Mouse (Mus musculus) forebrain, embryonic 12.5 days (tissue): ENCODE data around the gene P2ry14. TPM values are rescaled to one million over a fixed set of nuclear protein-coding genes. Genes with fewer than 3 reads are reported as not detected.

ENCODE experiments used
- ATAC-seq: fragments of 200-750 bp; cut with Nextera tagmentation; 2 replicates; pipeline ENCODE4 v1.8.0; 2017; ENCODE audit warnings: moderate TSS enrichment; ENCODE audit not compliant: low FRiP score
- H3K27ac ChIP-seq: fragments of 300-500 bp; sonication (generic); 2 replicates; pipeline ENCODE4 v1.5.1; 2016; ENCODE audit warnings: mild to moderate bottlenecking
- H3K27me3 ChIP-seq: fragments of 300-500 bp; sonication (generic); 2 replicates; pipeline ENCODE4 v1.6.1; 2016; ENCODE audit warnings: mild to moderate bottlenecking
- H3K36me3 ChIP-seq: fragments of 300-500 bp; sonication (generic); replicated peaks from 2 replicates; pipeline ENCODE4 v1.6.1; 2016; ENCODE audit warnings: mild to moderate bottlenecking
- H3K4me1 ChIP-seq: fragments of 300-500 bp; sonication (generic); 2 replicates; pipeline ENCODE4 v1.6.1; 2016
- H3K4me2 ChIP-seq: fragments of 300-500 bp; sonication (generic); 2 replicates; pipeline ENCODE4 v1.6.1; 2016; ENCODE audit warnings: mild to moderate bottlenecking, moderate library complexity
- H3K4me3 ChIP-seq: fragments of 300-500 bp; sonication (generic); replicated peaks from 2 replicates; pipeline ENCODE4 v1.5.1; 2016; ENCODE audit warnings: mild to moderate bottlenecking
- H3K9ac ChIP-seq: fragments of 300-500 bp; sonication (generic); 2 replicates; pipeline ENCODE4 v1.6.1; 2016; ENCODE audit warnings: mild to moderate bottlenecking
- H3K9me3 ChIP-seq: fragments of 300-500 bp; sonication (generic); 2 replicates; pipeline ENCODE4 v1.6.1; 2016
- WGBS: fragments of 180-500 bp; shearing (Covaris S2); methylation state at CpG from one replicate; pipeline ENCODE4 v1.1.7; 2016; 5-methylcytosine and 5-hydroxymethylcytosine counted together
- polyA plus RNA-seq: library from polyadenylated mRNA; unstranded; fragments of >200 nt; fragmentation: Nextera tagmentation; extraction: Ambion mirVana; gene quantifications from 2 replicates; pipeline ENCODE4 v1.2.1, GENCODE M21; 2016

P2ry14 gene
- polyA plus RNA-seq, 1 experiment from 2014 or later: 3.4 TPM

DNA sequence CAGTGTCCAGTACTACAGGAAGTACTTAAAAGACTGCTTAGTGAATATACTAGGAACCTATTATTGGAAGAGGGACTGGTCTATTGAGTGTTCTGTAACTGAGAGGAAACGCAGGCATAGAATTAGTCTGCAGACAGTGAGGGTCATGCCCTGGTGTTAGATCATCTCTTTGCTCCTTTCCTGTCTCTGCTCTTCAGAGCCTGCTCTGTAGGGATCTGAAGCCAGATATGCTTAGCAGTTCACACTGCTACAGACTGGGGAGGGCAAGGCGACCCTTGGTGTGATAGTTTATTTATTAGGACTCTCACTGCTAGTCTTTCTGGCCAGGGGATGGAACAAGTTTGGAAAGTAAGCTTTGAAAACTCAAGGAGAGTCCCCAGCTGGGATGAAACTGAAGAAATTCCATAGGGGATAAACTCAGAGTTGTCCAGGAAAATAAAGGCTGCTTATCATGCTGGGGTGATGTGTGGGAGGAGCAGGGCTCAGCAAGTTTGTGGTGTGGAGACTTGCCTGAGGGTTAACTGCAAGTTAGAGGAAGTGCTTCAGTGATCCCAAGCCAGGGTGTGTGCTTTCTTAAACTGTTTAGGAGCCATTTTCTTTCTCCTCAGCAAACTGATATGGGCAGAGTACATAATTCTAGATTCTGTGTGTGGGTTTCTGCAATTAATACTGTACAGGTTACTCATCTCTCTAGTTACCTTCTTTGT lies 16.7 kb upstream of the P2ry14 start:
- Histone ChIP-seq H3K4me1 (no peaks in the 10 kb centered on the region), H3K27me3 (no peaks in the 10 kb centered on the region), H3K27ac (no peak overlapping the region), H3K9ac (no peak overlapping the region), H3K4me2 (no peak overlapping the region), H3K4me3 (no peak overlapping the region), H3K9me3 (no peaks in the 10 kb centered on the region), H3K36me3 (no peaks in the 10 kb centered on the region)
- no peak for ATAC-seq
- WGBS: 68% methylated on average over 2 of the region's 2 CpGs

DNA sequence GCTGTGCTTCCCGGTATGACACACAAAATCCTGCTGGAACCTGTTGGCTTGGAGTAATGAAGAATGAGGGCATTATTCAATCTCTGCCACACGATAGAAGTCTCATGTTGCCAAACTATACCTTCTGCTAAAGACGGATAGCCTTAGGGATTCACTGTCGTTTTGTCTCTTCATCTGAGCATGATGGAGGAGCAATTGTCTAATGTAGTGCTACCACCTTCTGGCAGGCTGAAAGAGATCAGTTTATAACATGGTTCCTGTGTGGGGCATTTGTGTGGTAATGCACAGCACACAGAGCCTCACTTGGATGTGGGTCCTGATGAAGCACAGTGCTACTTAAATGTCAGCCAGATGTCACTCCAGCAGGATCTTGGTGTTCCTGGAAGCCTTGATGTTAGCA lies 15.8 kb upstream of the P2ry14 start:
- Histone ChIP-seq H3K36me3 (no peaks in the 10 kb centered on the region), H3K9me3 (no peaks in the 10 kb centered on the region), H3K4me3 (no peak overlapping the region), H3K27ac (no peak overlapping the region), H3K27me3 (no peaks in the 10 kb centered on the region), H3K9ac (no peak overlapping the region), H3K4me1 (no peaks in the 10 kb centered on the region), H3K4me2 (no peak overlapping the region)
- ATAC-seq: no peak
- 82% methylated on average over 4 of the region's 4 CpGs for WGBS

GRCm38 (mm10) chr3:59168476-59168875 lies 15.1 kb upstream of the P2ry14 start:
- Histone ChIP-seq H3K9me3 (no peaks in the 10 kb centered on the region), H3K27me3 (no peaks in the 10 kb centered on the region), H3K4me3 (no peak overlapping the region), H3K4me1 (no peaks in the 10 kb centered on the region), H3K9ac (no peak overlapping the region), H3K27ac (no peak overlapping the region), H3K4me2 (no peak overlapping the region), H3K36me3 (no peaks in the 10 kb centered on the region)
- ATAC-seq: no peak
- WGBS: 89% methylated on average over 6 of the region's 6 CpGs

DNA sequence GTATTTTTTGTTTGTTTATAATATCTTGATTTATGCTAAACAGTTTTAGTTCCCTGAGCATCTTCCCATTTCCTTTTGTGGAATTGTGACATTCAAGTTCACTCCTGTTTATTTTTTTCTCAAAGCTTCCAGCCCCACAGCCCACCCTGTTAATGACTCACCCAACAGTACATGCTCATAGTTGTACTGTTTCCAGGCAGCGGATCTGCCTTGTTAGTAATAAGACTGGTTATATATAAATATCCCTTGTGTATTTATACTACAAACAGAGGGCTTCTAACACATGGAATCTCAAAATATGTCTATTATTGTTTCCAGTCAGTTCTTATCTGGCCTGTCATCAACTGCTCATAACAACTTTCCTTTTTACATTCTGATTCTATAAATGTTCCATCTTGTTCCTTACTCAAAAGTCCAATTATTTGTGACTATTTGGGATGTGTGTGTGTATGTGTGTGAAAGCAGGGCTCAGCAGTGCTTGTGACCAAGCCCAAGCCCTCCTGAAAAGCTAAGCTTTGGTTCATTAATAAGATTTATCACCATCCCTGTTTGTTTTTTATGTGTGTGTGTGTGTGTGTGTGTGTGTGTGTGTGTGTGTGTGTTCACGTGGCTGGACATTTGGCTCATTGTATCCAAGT lies 14.1 kb upstream of the P2ry14 start:
- WGBS: 82% methylated on average over 2 of the region's 2 CpGs
- no peak overlapping the region for H3K27ac ChIP-seq
- no peak overlapping the region for H3K4me2 ChIP-seq
- no peaks in the 10 kb centered on the region for H3K4me1 ChIP-seq
- H3K9me3 ChIP-seq: no peaks in the 10 kb centered on the region
- H3K9ac ChIP-seq: no peak overlapping the region
- no peaks in the 10 kb centered on the region for H3K27me3 ChIP-seq
- no peak for ATAC-seq
- H3K4me3 ChIP-seq: no peak overlapping the region
- no peaks in the 10 kb centered on the region for H3K36me3 ChIP-seq

DNA sequence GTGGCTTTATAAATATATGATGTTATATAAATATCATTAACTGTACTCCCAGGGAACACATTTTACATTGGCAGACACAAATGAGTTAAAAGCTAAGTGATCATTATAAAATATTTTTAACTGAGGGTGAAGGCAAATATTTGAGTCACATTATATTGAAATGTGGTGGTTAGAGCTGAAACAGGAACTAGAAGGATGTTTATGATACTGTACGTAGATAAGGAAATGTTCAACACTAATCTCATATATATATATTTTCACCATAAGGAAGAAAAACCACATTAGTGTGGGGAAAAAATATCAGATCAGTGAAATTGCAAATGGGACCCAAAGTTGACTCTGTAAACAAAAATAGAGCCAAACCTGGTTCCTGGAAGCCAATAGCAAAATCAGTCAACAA lies 7.0 kb upstream of the P2ry14 start:
- WGBS: 90% methylated on average over 1 of the region's 1 CpGs
- Histone ChIP-seq H3K27me3 (no peaks in the 10 kb centered on the region), H3K9ac (no peak overlapping the region), H3K4me2 (no peak overlapping the region), H3K9me3 (no peaks in the 10 kb centered on the region), H3K27ac (no peak overlapping the region), H3K36me3 (no peaks in the 10 kb centered on the region), H3K4me1 (no peaks in the 10 kb centered on the region), H3K4me3 (no peak overlapping the region)
- ATAC-seq: no peak

- Histone ChIP-seq H3K9ac (no peak overlapping the region), H3K27me3 (no peaks in the 10 kb centered on the region), H3K36me3 (no peaks in the 10 kb centered on the region), H3K4me3 (no peak overlapping the region), H3K9me3 (no peaks in the 10 kb centered on the region), H3K4me1 (no peaks in the 10 kb centered on the region), H3K27ac (no peak overlapping the region), H3K4me2 (no peak overlapping the region)
- WGBS: 96% methylated on average over 5 of the region's 5 CpGs
- ATAC-seq: no peak
These were observed 3.6 kb upstream of the P2ry14 start for GRCm38 (mm10) chr3:59157048-59157447.

DNA sequence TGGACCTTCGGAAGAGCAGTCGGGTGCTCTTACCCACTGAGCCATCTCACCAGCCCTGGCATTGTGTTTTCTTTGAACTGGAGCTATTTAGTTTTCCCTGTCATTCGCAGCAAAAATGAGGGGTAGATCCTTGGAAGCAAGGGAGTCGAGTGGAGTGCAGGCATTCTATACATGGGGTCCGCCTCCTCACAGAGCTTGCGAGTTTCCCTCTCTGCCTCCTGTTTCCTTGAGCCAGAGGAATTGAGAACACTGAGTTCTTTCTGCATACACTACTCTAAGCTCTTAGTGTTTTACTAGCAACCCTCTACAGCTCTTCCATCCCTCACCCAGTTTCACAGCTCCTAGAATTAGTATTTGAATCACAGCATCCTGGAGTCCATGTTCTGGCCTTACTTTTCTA lies 2.0 kb upstream of the P2ry14 start:
- Histone ChIP-seq H3K4me3 (no peak overlapping the region), H3K36me3 (no peaks in the 10 kb centered on the region), H3K9me3 (no peaks in the 10 kb centered on the region), H3K4me2 (no peak overlapping the region), H3K9ac (no peak overlapping the region), H3K4me1 (no peaks in the 10 kb centered on the region), H3K27ac (no peak overlapping the region), H3K27me3 (no peaks in the 10 kb centered on the region)
- WGBS: 95% methylated on average over 6 of the region's 6 CpGs
- no peak for ATAC-seq

GRCm38 (mm10) chr3:59154888-59155287 lies 1.5 kb upstream of the P2ry14 start:
- no peaks in the 10 kb centered on the region for H3K36me3 ChIP-seq
- 98% methylated on average over 2 of the region's 2 CpGs for WGBS

DNA sequence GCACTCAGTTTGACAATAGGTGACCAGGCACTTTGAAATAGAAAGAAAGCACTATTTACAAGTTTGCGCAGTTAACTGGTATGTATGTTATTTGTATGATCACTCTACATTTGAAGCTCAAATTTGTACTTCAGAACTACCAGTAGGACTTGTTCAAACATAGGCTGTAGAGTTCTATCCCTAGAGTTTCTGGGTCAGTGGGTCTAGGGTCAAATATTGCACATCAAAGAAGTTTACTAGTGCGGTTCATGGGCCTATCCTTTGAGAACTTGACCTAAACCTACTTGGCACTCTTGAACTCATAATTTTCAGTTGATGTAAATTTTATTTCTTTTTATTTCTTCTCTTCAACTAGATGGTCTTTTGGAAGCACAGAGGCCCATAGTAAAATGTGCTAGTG lies 2.8 kb downstream of the P2ry14 start:
- no peaks in the 10 kb centered on the region for H3K27me3 ChIP-seq
- H3K9me3 ChIP-seq: no peaks in the 10 kb centered on the region
- no peaks in the 10 kb centered on the region for H3K36me3 ChIP-seq
- H3K27ac ChIP-seq: no peak overlapping the region
- H3K4me2 ChIP-seq: no peak overlapping the region
- WGBS: 97% methylated on average over 2 of the region's 2 CpGs
- H3K4me3 ChIP-seq: no peak overlapping the region
- H3K4me1 ChIP-seq: no peaks in the 10 kb centered on the region
- H3K9ac ChIP-seq: no peak overlapping the region
- ATAC-seq: no peak

More at GRCm38 (mm10) chr3:59154888-59155287, 1.5 kb upstream of the P2ry14 start:
- Histone ChIP-seq H3K27me3 (no peaks in the 10 kb centered on the region), H3K27ac (no peak overlapping the region), H3K4me1 (no peaks in the 10 kb centered on the region), H3K4me2 (no peak overlapping the region), H3K9ac (no peak overlapping the region), H3K4me3 (no peak overlapping the region), H3K9me3 (no peaks in the 10 kb centered on the region)
- no peak for ATAC-seq

DNA sequence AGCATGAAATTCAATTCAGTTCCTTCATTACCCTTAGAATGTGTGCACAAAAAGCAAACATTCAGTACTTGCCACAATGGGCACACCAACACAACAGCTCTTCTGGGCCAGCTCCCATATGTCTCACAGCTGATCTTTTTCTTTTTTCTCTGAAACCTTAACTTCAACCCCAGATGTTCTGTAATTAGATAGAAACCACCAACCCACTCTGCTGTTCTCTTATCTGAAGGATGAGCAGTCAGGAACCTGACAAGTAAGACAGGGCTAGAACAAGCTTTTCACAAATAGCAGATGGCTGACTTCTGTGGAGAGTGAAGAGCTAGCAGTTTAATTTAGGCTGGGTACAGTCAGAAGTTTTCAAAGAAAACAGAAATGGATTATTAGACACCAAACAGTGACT lies 3.8 kb downstream of the P2ry14 start:
- Histone ChIP-seq H3K4me1 (no peaks in the 10 kb centered on the region), H3K27me3 (no peaks in the 10 kb centered on the region), H3K36me3 (no peaks in the 10 kb centered on the region), H3K4me2 (no peak overlapping the region), H3K9me3 (no peaks in the 10 kb centered on the region), H3K4me3 (no peak overlapping the region), H3K9ac (no peak overlapping the region), H3K27ac (no peak overlapping the region)
- ATAC-seq: no peak

- Histone ChIP-seq H3K27me3 (no peaks in the 10 kb centered on the region), H3K4me2 (no peak overlapping the region), H3K4me1 (no peaks in the 10 kb centered on the region), H3K4me3 (no peak overlapping the region), H3K9me3 (no peaks in the 10 kb centered on the region), H3K27ac (no peak overlapping the region), H3K36me3 (no peaks in the 10 kb centered on the region), H3K9ac (no peak overlapping the region)
- no peak for ATAC-seq
- 71% methylated on average over 5 of the region's 5 CpGs for WGBS
These were observed 8.2 kb downstream of the P2ry14 start for GRCm38 (mm10) chr3:59145194-59145593.

DNA sequence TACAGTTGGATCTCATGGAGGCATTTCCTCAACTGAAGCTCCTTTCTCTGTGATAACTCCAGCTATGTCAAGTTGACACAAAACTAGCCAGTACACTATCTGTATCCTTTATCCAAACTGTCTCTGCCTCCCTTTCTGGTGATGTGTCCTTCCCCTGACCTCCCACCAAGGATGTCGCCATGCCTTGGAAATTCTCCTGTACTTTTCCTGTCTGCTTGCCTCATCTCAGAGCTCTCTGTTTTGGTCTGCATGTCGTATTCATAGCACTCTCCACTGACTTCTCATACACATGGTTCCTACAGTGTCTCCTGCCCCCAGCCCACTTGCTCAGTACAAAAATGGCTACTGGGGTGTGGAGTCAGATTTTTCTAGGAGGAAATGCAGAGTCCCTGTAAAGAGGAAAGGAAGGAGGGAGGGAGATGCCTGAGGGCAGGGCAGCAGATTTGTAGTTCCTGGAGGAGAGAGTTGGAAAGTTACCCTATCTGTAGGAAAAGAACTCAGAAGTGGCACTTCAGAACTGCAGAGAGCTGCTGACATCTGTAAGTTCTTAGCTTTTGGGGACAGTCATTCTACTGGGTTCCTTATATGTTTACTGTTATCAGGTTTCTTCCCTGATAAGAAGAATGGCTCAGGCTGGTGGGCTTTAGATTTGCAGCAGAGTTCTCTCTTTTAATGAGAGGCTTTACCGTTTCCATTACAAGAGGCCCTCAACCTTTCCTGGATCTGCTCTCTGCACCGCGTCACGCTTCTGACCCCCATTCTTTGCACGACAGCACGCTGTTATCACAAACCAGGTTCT lies 11.7 kb downstream of the P2ry14 start:
- no peak overlapping the region for H3K9ac ChIP-seq
- H3K4me1 ChIP-seq: no peaks in the 10 kb centered on the region
- H3K4me2 ChIP-seq: no peak overlapping the region
- H3K27me3 ChIP-seq: no peaks in the 10 kb centered on the region
- no peaks in the 10 kb centered on the region for H3K36me3 ChIP-seq
- WGBS: 79% methylated on average over 8 of the region's 8 CpGs
- H3K4me3 ChIP-seq: no peak overlapping the region
- H3K27ac ChIP-seq: no peak overlapping the region
- no peak for ATAC-seq
- no peaks in the 10 kb centered on the region for H3K9me3 ChIP-seq
